Mouse (Mus musculus): ENCODE data around the gene Ninj2. TPM values are rescaled to one million over a fixed set of nuclear protein-coding genes. Genes with fewer than 3 reads are reported as not detected.

Gene Ninj2
- polyA plus RNA-seq, 1 experiment from 2014 or later: not detected

- Histone ChIP-seq H3K4me1 (no peaks in the 10 kb centered on the region), H3K4me2 (replicated peaks) (no peak overlapping the region), H3K27ac (no peak overlapping the region), H3K36me3 (no peaks in the 10 kb centered on the region), H3K27me3 (replicated peaks) (no peaks in the 10 kb centered on the region), H3K4me3 (no peak overlapping the region), H3K9ac (no peak overlapping the region), H3K9me3 (no peaks in the 10 kb centered on the region)
- 79% methylated on average over 3 of the region's 3 CpGs for WGBS
- ATAC-seq (ENCODE audit: low FRiP score, low read depth): no peak
Measured at GRCm38 (mm10) chr6:120150206-120150605, 57.1 kb downstream of the Ninj2 start.

GRCm38 (mm10) chr6:120151616-120152053 is 58.5 kb downstream of the Ninj2 start:
- Histone ChIP-seq H3K4me2 (replicated peaks) (no peak overlapping the region), H3K27me3 (replicated peaks) (no peaks in the 10 kb centered on the region), H3K9ac (no peak overlapping the region), H3K4me3 (no peak overlapping the region), H3K9me3 (no peaks in the 10 kb centered on the region), H3K36me3 (no peaks in the 10 kb centered on the region), H3K4me1 (no peaks in the 10 kb centered on the region), H3K27ac (no peak overlapping the region)
- no peak for ATAC-seq (ENCODE audit: low FRiP score, low read depth)
- WGBS: 67% methylated on average over 3 of the region's 3 CpGs

- no peak for ATAC-seq (ENCODE audit: low FRiP score, low read depth)
Measured at GRCm38 (mm10) chr6:120152739-120153696, 59.9 kb downstream of the Ninj2 start.

DNA sequence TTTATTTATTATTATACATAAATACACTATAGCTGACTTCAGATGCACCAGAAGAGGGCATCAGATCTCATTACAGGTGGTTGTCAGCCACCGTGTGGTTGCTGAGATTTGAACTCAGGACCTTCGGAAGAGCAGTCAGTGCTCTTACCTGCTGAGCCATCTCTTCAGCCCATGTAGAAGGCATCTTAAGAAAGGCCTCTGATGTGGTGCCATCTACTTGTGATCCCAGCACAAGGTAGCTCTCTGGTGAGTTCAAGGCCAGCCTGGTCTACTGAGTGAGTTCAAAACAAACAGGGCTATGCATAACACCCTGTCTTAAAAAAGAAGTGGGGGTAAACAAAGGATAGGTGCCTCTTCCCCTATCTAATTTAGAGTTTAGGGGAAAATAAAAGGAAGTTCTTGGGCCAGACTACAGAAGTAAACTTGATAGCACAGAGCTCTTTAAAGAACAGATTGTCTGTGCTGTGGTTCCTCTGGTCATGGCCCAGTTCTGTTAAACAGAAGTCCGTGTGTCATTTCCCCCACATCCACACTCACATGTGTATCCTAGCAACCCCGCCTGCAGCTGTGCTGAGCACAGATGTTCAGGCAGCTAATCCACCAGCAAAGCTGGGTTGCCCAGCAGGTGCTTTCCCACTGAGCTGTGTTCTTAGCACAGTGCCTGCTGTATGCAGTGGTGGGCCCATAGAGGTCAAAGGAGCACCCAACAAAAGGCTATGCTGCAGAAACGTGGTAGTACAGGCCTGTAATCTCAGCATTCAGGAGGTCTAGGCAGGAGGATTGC is 61.6 kb downstream of the Ninj2 start:
- 68% methylated on average over 5 of the region's 5 CpGs for WGBS
- Histone ChIP-seq H3K9me3 (no peaks in the 10 kb centered on the region), H3K9ac (no peak overlapping the region), H3K27me3 (replicated peaks) (no peaks in the 10 kb centered on the region), H3K4me3 (no peak overlapping the region), H3K4me1 (peaks cover 7% of the 10 kb centered on the region; the same call in 1 of the 2 replicates), H3K4me2 (replicated peaks) (no peak overlapping the region), H3K36me3 (no peaks in the 10 kb centered on the region), H3K27ac (no peak overlapping the region)
- ATAC-seq (ENCODE audit: low FRiP score, low read depth): no peak

More at GRCm38 (mm10) chr6:120152739-120153696, 59.9 kb downstream of the Ninj2 start:
- Histone ChIP-seq H3K36me3 (no peaks in the 10 kb centered on the region), H3K4me3 (no peak overlapping the region), H3K9me3 (no peaks in the 10 kb centered on the region), H3K9ac (no peak overlapping the region), H3K4me2 (replicated peaks) (no peak overlapping the region), H3K27me3 (replicated peaks) (no peaks in the 10 kb centered on the region), H3K4me1 (no peaks in the 10 kb centered on the region), H3K27ac (no peak overlapping the region)
- 84% methylated on average over 25 of the region's 26 CpGs for WGBS

GRCm38 (mm10) chr6:120155510-120155909 is 62.4 kb downstream of the Ninj2 start:
- no peak overlapping the region for H3K9ac ChIP-seq
- ATAC-seq (ENCODE audit: low FRiP score, low read depth): no peak
- no peaks in the 10 kb centered on the region for H3K36me3 ChIP-seq
- peaks cover 8% of the 10 kb centered on the region; the same call in 1 of the 2 replicates for H3K4me1 ChIP-seq
- 90% methylated on average over 4 of the region's 4 CpGs for WGBS
- H3K9me3 ChIP-seq: no peaks in the 10 kb centered on the region
- no peak overlapping the region for H3K4me3 ChIP-seq
- no peak overlapping the region for H3K27ac ChIP-seq
- no peak overlapping the region for H3K4me2 ChIP-seq (replicated peaks)
- H3K27me3 ChIP-seq (replicated peaks): no peaks in the 10 kb centered on the region

DNA sequence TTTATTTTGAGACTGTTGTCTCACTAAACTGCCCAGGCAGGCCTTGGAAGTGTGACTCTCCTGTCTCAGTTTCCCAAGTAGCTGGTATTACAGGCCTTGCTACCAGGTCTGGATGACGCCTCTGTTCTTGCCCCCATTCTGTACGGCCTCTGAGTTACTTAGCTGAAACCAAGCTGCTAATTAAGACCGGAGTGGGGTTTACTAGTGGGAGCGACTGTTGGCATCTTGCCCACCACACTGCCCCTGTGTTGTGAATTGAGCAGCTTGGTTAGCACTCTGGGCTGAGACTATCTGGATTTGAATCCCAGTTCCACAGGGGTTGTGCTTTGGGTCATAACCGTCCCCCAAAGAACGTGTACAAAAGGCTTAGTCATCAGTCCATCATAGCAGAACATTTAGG is 64.3 kb downstream of the Ninj2 start:
- Histone ChIP-seq H3K36me3 (no peaks in the 10 kb centered on the region), H3K27ac (no peak overlapping the region), H3K27me3 (replicated peaks) (no peaks in the 10 kb centered on the region), H3K4me3 (no peak overlapping the region), H3K9ac (no peak overlapping the region), H3K4me1 (peaks cover 8% of the 10 kb centered on the region; the same call in 1 of the 2 replicates), H3K9me3 (no peaks in the 10 kb centered on the region), H3K4me2 (replicated peaks) (no peak overlapping the region)
- WGBS: 77% methylated on average over 6 of the region's 6 CpGs
- ATAC-seq (ENCODE audit: low FRiP score, low read depth): no peak

- 69% methylated on average over 9 of the region's 9 CpGs for WGBS
- no peak for ATAC-seq (ENCODE audit: low FRiP score, low read depth)
- Histone ChIP-seq H3K4me3 (no peak overlapping the region), H3K27me3 (replicated peaks) (no peaks in the 10 kb centered on the region), H3K36me3 (no peaks in the 10 kb centered on the region), H3K4me1 (peaks cover 8% of the 10 kb centered on the region; the same call in 1 of the 2 replicates), H3K4me2 (replicated peaks) (0 out of 2 replicates have a peak overlapping the region, but pooled peaks have one; percentile 4), H3K9me3 (no peaks in the 10 kb centered on the region), H3K9ac (no peak overlapping the region), H3K27ac (no peak overlapping the region)
Measured at GRCm38 (mm10) chr6:120159133-120159901, 66.2 kb downstream of the Ninj2 start.

DNA sequence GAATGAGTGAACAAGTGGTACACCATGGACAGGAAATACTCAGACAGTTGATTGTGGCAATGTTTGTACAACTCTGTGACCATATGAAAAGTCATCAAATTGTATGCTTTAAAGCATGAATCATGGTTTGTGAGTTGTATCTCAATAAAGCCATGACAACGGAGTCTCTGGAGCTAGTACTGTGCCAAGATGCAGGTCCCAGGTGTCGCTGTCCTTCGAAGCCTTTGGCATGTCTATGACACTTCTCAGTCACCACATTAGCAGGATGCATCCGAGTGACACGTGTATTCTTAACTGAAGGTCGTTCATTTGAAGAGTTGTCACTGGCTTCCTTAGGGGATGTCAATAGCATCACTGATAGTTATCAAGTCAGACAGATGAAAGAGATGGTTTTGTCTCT is 69.8 kb downstream of the Ninj2 start:
- 88% methylated on average over 6 of the region's 6 CpGs for WGBS

DNA sequence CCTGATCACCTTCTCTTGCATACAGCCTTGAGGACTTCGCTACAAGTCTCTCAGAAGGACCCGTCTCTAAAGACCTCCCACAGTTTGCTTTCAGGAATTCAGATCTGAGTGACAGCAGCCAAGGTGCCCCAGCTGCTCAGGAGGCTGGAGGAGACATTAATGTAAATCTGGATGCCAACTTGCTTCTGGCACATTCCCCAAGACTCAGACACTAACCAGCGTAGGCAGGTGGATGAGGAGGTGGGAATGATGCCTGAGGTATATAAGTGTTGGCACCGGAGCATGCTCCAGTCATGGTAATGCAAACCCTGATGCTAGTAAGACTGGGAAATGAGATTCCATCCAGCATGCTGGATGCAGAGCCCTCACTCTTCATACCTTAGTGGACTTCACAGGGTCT is 71.6 kb downstream of the Ninj2 start:
- H3K9me3 ChIP-seq: no peaks in the 10 kb centered on the region
- no peak overlapping the region for H3K4me2 ChIP-seq (replicated peaks)
- H3K9ac ChIP-seq: no peak overlapping the region
- no peaks in the 10 kb centered on the region for H3K27me3 ChIP-seq (replicated peaks)
- no peak overlapping the region for H3K27ac ChIP-seq
- no peak for ATAC-seq (ENCODE audit: low FRiP score, low read depth)
- no peak overlapping the region for H3K4me3 ChIP-seq
- H3K36me3 ChIP-seq: no peaks in the 10 kb centered on the region
- WGBS: 80% methylated on average over 4 of the region's 4 CpGs
- no peaks in the 10 kb centered on the region for H3K4me1 ChIP-seq

More for the DNA sequence above, 69.8 kb downstream of the Ninj2 start:
- Histone ChIP-seq H3K4me3 (no peak overlapping the region), H3K27ac (no peak overlapping the region), H3K9ac (no peak overlapping the region), H3K4me2 (replicated peaks) (no peak overlapping the region), H3K4me1 (peaks cover 8% of the 10 kb centered on the region; the same call in 1 of the 2 replicates), H3K27me3 (replicated peaks) (no peaks in the 10 kb centered on the region), H3K36me3 (no peaks in the 10 kb centered on the region), H3K9me3 (no peaks in the 10 kb centered on the region)
- no peak for ATAC-seq (ENCODE audit: low FRiP score, low read depth)

GRCm38 (mm10) chr6:120167574-120167973 is 74.4 kb downstream of the Ninj2 start:
- H3K36me3 ChIP-seq: no peaks in the 10 kb centered on the region
- no peak overlapping the region for H3K4me2 ChIP-seq (replicated peaks)
- no peaks in the 10 kb centered on the region for H3K4me1 ChIP-seq
- 80% methylated on average over 4 of the region's 4 CpGs for WGBS
- no peak overlapping the region for H3K9ac ChIP-seq
- H3K4me3 ChIP-seq: no peak overlapping the region
- no peaks in the 10 kb centered on the region for H3K27me3 ChIP-seq (replicated peaks)
- no peak overlapping the region for H3K27ac ChIP-seq
- H3K9me3 ChIP-seq: no peaks in the 10 kb centered on the region
- ATAC-seq (ENCODE audit: low FRiP score, low read depth): no peak

DNA sequence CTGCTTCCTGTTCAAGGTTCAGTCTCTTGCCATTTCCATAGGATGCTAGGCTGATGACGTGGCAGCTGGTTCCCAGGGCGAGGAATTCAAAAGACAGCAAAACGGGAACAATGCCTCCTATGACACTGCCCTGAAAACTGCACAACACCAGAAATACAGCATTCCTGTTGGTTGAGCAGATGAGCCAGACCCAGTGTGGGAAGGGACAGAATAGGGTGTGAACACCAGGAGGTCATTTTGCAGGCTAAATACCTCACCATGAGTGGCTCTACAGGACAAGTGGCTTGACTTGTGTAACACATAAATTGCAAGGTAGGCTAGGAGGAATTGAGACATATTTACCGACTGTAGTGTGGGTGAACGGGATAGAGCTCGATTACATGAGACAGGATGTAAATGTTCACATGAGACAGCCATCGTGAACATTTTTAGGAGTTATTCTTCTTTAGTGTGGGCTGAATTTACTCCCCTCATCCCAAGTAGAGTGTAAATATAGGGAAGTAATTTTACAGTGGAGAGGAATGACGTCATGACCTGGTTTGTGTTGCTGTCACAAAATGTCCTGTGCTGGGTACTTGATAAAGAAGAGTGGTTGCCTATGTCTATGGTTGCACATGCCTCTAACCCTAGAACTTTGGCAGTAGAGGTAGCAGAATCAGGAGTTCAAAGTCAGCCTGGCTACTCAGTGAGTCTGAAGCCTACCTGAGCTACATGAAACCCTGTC is 79.3 kb downstream of the Ninj2 start:
- Histone ChIP-seq H3K27me3 (replicated peaks) (no peaks in the 10 kb centered on the region), H3K4me3 (no peak overlapping the region), H3K36me3 (no peaks in the 10 kb centered on the region), H3K4me1 (no peaks in the 10 kb centered on the region), H3K9ac (no peak overlapping the region), H3K9me3 (no peaks in the 10 kb centered on the region), H3K4me2 (replicated peaks) (no peak overlapping the region), H3K27ac (no peak overlapping the region)
- 86% methylated on average over 8 of the region's 8 CpGs for WGBS
- ATAC-seq (ENCODE audit: low FRiP score, low read depth): no peak

Data from neural tube, embryonic 12.5 days (tissue).